Mouse (Mus musculus): ENCODE measurements around the gene Dapk1. TPM values are rescaled to one million over a fixed set of nuclear protein-coding genes. Genes with fewer than 3 reads are reported as not detected.

Dapk1 gene
- polyA plus RNA-seq, 1 experiment from 2014 or later = 19.4 TPM

DNA sequence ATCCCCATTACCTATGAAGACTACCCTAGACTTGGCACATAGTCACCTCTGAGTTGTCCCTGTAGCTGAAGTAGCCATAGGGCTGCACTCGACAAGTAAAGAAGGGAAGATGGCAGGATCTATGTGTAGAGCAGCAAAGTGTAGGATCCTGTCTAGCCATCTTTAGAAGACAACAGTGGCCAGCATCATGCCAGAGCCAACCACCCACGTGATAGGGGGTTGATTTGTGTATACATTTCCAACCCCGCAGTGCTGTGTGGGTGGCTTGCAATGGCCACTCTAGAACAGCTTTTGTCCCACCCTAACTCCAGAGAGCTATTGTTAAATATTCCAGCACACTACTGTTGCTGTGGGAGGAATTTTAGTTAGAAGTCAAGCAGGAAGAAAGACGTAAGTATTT lies 111.8 kb downstream of the Dapk1 start:
- peaks cover 18% of the 10 kb centered on the region for H3K4me1 ChIP-seq
- H3K36me3 ChIP-seq = no peaks in the 10 kb centered on the region
- H3K9me3 ChIP-seq = no peaks in the 10 kb centered on the region
- H3K4me3 ChIP-seq = no peak overlapping the region
- no peak overlapping the region for H3K27ac ChIP-seq
- H3K27me3 ChIP-seq (ENCODE audit: insufficient read depth, poor library complexity, severe bottlenecking) = no peaks in the 10 kb centered on the region
- no peak for DNase-seq (ENCODE audit: low spot score)
- 90% methylated on average over 4 of the region's 4 CpGs for WGBS

DNA sequence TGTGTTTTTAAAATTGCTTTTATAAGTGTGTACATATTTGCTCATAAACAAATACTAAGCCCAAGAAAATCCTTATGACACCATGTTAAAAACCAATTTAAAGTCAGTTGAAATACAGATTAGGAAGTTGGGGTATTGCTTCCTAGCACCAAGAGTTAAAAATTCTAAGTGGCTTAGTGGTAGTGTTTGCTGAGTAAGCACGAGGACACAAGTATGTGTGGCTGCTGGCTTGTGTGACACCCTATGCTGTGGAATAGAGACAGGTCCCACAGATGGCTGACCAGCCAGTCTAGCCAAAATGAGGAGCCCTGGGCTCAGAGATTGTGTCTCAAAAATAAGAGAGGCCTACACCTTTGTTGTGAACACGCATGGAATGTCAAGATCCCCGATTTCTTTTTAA lies 114.4 kb downstream of the Dapk1 start:
- Histone ChIP-seq H3K36me3 (peaks cover 9% of the 10 kb centered on the region), H3K4me3 (no peak overlapping the region), H3K27ac (no peak overlapping the region), H3K27me3 (ENCODE audit: insufficient read depth, poor library complexity, severe bottlenecking) (no peaks in the 10 kb centered on the region), H3K4me1 (peaks cover 15% of the 10 kb centered on the region), H3K9me3 (no peaks in the 10 kb centered on the region)
- 53% methylated on average over 3 of the region's 3 CpGs for WGBS
- no peak for DNase-seq (ENCODE audit: low spot score)

DNA sequence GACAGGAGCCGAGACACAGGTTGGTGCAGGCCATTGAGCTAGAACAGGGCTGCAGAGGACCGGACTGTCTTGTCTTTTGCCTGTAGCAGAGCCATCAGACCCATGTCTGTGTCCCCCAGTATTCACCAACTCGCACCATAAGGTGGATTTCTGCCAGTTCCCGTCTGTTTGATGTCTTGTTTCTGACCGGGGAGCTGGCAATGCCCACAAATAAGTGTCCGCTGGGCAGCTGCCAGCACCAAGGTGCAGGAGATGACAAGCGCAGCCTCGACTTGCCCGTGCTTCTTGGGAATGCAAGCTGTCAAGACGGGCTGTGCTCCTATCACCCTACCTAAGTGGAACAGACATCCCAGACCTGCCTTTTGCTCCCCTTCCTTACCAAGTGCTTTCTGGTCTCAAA lies 115.7 kb downstream of the Dapk1 start:
- no peak for DNase-seq (ENCODE audit: low spot score)
- WGBS = 76% methylated on average over 10 of the region's 10 CpGs
- Histone ChIP-seq H3K9me3 (no peaks in the 10 kb centered on the region), H3K36me3 (peaks cover 9% of the 10 kb centered on the region), H3K27ac (no peak overlapping the region), H3K4me1 (peaks cover 16% of the 10 kb centered on the region), H3K27me3 (ENCODE audit: insufficient read depth, poor library complexity, severe bottlenecking) (no peaks in the 10 kb centered on the region), H3K4me3 (no peak overlapping the region)

DNA sequence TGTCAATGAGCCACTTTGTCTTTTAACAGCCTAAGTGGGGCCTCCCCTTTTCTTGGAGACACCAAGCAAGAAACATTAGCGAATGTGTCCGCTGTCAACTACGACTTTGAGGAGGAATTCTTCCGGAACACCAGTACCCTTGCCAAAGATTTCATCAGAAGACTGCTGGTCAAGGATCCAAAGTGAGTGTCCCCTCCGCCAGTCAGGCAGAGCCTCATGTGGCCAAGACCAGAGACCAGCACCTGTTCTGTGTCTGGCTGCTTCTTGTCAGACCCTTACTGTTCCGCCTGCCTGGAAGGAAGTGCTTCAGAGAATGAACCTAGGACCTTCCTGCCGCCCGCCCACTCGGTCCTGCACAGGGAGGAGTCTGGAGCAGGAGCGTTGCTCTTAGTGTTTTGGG lies 117.8 kb downstream of the Dapk1 start:
- no peak overlapping the region for H3K4me3 ChIP-seq
- H3K9me3 ChIP-seq = no peaks in the 10 kb centered on the region
- no peak for DNase-seq (ENCODE audit: low spot score)
- H3K4me1 ChIP-seq = peaks cover 21% of the 10 kb centered on the region
- H3K27me3 ChIP-seq (ENCODE audit: insufficient read depth, poor library complexity, severe bottlenecking) = no peaks in the 10 kb centered on the region
- WGBS = 80% methylated on average over 10 of the region's 10 CpGs
- H3K27ac ChIP-seq = no peak overlapping the region
- peaks cover 13% of the 10 kb centered on the region for H3K36me3 ChIP-seq

DNA sequence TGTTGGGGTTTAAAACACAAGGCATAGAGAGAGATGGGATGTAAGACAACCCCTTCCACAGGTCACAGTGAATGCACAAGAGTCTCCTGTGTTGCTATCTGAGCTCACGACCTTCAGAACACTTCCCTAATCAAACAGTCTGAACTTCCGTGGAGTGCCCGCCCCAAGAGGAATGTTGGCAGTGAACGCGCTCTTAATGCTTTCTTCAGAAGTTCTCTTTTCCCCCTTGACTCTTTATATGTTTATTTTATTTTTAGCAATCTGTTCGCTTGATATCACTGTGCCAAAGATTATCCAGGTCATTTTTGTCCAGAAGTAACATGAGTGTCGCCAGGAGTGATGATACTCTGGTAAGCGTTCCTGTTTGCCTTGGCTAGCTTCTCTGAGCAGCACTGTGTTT lies 121.0 kb downstream of the Dapk1 start:
- 57% methylated on average over 8 of the region's 8 CpGs for WGBS
- no peak overlapping the region for H3K27ac ChIP-seq
- no peaks in the 10 kb centered on the region for H3K9me3 ChIP-seq
- 0 out of 2 replicates have a peak, but pooled peaks cover 6% of the 10 kb centered on the region for H3K4me1 ChIP-seq
- no peak for DNase-seq (ENCODE audit: low spot score)
- no peak overlapping the region for H3K4me3 ChIP-seq
- no peaks in the 10 kb centered on the region for H3K27me3 ChIP-seq (ENCODE audit: insufficient read depth, poor library complexity, severe bottlenecking)
- H3K36me3 ChIP-seq = peaks cover 25% of the 10 kb centered on the region

DNA sequence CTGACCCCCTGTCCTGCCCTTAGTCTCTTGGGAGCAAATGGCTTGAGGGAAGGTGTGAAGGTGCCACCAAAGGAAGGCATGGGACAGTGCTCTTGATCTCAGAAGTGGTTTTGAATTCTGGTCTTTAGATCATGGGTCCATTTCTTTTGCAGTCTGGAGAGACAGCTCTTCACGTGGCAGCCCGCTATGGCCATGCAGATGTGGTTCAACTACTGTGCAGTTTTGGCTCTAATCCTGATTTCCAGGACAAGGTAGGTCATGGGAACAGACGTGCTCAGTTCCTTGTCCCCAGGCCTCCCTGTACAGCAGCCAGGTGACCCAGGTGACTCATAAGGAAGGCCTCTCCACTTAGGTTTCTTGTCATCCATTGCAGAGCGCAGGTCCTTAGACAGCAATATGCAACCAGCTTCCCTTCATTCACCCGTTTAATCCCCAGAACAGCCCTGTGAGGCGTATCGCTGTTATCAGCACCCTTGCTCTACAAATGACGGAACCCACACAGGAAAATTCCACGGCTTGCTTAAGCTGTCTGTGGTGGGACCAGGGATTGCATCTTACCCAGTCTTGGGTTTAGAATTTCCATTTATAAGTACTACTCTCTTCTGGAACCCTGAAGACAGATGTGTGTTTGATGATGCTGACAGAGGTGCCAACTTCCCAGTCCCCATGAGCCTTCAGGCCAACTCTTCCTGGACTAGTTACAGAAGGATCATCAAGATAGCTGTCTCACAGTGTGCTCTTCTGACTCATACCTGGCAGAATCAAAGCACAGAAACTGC lies 126.7 kb downstream of the Dapk1 start:
- Histone ChIP-seq H3K9me3 (no peaks in the 10 kb centered on the region), H3K4me3 (no peak overlapping the region), H3K4me1 (peaks cover 8% of the 10 kb centered on the region; the same call in 1 of the 2 replicates), H3K27me3 (ENCODE audit: insufficient read depth, poor library complexity, severe bottlenecking) (no peaks in the 10 kb centered on the region), H3K27ac (peak overlapping the region; percentile 22; the same call in 1 of the 2 replicates), H3K36me3 (peaks cover 27% of the 10 kb centered on the region)
- 83% methylated on average over 9 of the region's 9 CpGs for WGBS
- no peak for DNase-seq (ENCODE audit: low spot score)

DNA sequence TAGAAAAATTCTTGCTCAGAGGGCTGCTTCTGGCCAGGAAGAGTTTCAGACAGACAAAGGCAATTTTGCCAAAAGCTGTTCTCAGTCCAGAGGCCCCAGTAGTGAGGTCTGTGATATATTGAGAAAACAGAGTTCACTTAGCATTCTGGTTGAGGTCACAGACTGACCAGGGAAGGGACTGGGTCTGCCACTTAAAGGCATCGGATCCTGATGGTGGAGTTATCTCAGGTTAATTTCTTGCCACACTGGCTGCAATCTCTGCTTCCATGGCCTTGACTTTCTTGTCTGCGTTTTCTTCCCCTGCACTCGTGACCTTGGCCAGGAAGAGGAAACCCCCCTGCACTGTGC lies 127.3 kb downstream of the Dapk1 start:
- Histone ChIP-seq H3K9me3 (no peaks in the 10 kb centered on the region), H3K27ac (peak overlapping the region; percentile 22; the same call in 1 of the 2 replicates), H3K36me3 (peaks cover 23% of the 10 kb centered on the region), H3K4me1 (peaks cover 11% of the 10 kb centered on the region), H3K4me3 (no peak overlapping the region), H3K27me3 (ENCODE audit: insufficient read depth, poor library complexity, severe bottlenecking) (no peaks in the 10 kb centered on the region)
- no peak for DNase-seq (ENCODE audit: low spot score)
- WGBS = 68% methylated on average over 3 of the region's 3 CpGs

DNA sequence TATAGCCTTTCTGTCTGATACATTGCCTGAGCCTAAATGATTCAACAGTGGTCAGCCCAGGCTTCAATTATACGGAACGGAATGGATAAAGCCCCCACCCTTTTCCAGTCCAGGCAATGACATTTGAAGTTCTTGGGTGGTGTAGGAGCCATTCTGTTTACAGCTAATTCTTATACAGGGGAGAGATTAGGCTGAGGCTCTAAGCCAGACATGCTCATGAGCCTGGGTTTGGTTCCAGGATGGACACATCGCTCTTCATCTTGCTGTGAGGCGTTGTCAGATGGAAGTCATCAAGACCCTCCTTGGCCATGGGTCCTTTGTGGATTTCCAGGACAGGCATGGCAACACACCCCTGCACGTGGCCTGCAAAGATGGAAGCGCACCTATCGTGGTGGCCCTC lies 128.8 kb downstream of the Dapk1 start:
- no peak overlapping the region for H3K27ac ChIP-seq
- no peaks in the 10 kb centered on the region for H3K27me3 ChIP-seq (ENCODE audit: insufficient read depth, poor library complexity, severe bottlenecking)
- DNase-seq (ENCODE audit: low spot score) = no peak
- H3K36me3 ChIP-seq = peaks cover 16% of the 10 kb centered on the region
- H3K9me3 ChIP-seq = no peaks in the 10 kb centered on the region
- H3K4me3 ChIP-seq = no peak overlapping the region
- H3K4me1 ChIP-seq = peaks cover 14% of the 10 kb centered on the region
- 89% methylated on average over 7 of the region's 7 CpGs for WGBS

DNA sequence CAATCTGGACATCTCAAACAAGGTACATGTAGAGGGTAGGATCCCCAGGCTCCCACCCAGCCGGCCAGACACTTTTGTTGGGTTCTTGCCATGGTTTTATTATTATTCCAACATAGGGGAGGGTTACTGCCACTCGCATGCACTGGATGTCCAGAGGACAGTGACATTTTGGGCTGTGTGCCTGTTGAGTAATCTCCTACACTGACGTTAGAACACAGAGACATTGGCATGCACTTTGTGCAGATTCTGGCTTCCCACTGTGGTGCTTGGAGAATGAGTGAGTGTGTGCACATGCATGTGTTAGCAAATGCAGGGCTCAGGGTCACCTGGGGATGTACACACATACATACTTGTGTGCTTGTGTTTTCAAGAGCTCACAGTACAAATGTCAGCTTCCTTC lies 129.3 kb downstream of the Dapk1 start:
- no peak overlapping the region for H3K27ac ChIP-seq
- H3K27me3 ChIP-seq (ENCODE audit: insufficient read depth, poor library complexity, severe bottlenecking) = no peaks in the 10 kb centered on the region
- no peak for DNase-seq (ENCODE audit: low spot score)
- H3K4me1 ChIP-seq = peaks cover 14% of the 10 kb centered on the region
- H3K9me3 ChIP-seq = no peaks in the 10 kb centered on the region
- H3K4me3 ChIP-seq = no peak overlapping the region
- 85% methylated on average over 3 of the region's 3 CpGs for WGBS
- peaks cover 16% of the 10 kb centered on the region for H3K36me3 ChIP-seq

DNA sequence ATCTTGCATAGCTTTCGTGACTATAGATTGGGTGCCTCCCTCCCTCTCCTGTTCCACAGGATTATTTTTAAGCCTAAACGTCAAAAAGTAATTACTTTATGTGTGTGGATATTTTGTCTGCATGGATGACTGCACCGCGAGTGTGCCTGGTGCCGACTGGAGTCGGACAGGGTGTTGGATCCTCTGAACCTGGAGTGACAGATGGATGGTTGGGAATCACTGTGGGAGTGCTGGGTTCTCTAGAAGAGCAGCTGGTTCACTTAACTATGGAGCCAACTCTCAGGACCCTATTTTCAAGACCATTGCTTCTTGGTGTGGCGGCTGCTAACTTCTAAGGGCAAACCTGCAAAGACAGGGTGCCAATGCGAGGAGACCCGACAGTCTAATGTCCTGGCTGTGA lies 133.6 kb downstream of the Dapk1 start:
- WGBS = 87% methylated on average over 9 of the region's 9 CpGs
- H3K4me3 ChIP-seq = no peak overlapping the region
- H3K27ac ChIP-seq = no peak overlapping the region
- H3K4me1 ChIP-seq = peaks cover 15% of the 10 kb centered on the region
- DNase-seq (ENCODE audit: low spot score) = no peak
- no peaks in the 10 kb centered on the region for H3K9me3 ChIP-seq
- peaks cover 14% of the 10 kb centered on the region for H3K36me3 ChIP-seq
- H3K27me3 ChIP-seq (ENCODE audit: insufficient read depth, poor library complexity, severe bottlenecking) = no peaks in the 10 kb centered on the region

DNA sequence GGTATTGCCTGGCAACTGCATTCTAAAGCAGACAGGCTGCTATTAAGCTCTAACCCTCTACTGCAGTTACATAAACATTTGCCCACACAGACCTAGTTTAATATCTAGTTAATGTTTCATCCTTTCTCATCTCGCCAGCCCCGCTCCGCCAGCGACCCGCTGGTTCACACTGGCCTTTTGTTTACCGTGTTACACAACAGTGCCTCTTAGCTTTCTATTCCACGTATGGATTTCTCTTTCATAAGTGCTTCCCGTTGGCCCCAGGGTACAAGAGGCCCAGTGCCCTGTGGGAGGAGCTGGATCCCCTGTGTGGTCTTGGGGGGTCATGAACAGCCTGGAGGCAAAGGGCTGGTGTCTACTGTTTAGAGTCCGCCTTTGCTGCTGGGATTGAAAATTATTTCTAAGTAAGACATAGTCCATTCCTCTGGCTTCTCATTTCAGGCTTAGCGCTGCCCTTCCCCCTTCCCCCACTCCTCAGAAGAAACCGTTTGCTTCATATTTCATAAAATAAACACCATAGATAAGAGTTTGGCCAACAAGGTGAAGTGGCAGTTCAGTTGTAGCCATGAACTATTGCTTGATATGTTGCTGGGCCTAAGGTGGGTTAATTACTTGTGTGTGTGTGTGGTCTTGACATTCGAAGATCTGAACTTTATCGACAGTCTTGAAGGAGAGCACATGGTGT lies 134.8 kb downstream of the Dapk1 start:
- Histone ChIP-seq H3K4me1 (peaks cover 15% of the 10 kb centered on the region), H3K9me3 (no peaks in the 10 kb centered on the region), H3K36me3 (peaks cover 19% of the 10 kb centered on the region), H3K27ac (no peak overlapping the region), H3K27me3 (ENCODE audit: insufficient read depth, poor library complexity, severe bottlenecking) (no peaks in the 10 kb centered on the region), H3K4me3 (no peak overlapping the region)
- 89% methylated on average over 13 of the region's 13 CpGs for WGBS
- no peak for DNase-seq (ENCODE audit: low spot score)

DNA sequence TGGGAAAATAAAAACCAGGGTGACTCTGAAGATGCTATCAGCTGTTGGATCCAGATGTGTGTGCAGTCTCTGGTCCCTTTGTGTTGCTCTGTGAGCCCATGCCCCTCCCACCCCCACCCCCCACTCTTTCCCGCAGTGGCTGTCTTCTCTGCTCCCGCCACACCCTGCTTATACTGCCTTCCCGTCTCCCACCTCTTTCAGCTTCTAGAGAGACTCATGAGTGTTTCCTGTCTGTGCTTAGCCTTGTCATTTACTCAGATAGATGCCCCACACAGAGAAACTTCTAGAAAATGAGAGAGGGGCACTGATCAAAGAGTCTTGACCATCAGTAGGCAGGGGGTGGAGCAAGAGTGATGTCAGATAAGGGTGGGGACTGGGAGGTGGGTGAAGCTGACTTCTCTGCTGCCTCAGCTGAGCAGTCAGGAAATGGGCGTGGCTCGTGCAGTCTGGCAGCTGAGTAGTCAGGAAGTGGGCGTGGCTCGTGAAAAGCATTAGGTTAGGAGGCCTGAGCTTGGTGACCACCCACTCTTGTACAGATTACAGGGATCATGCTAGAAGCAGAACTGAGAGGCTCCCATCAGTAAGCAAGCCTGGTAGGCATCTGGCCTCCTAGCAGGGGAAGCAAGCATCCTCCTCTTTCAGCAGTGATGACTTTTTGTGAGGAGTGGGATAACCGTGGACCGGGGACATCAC lies 136.0 kb downstream of the Dapk1 start:
- H3K4me1 ChIP-seq = peaks cover 15% of the 10 kb centered on the region
- no peaks in the 10 kb centered on the region for H3K27me3 ChIP-seq (ENCODE audit: insufficient read depth, poor library complexity, severe bottlenecking)
- peak overlapping the region; percentile 79 for H3K27ac ChIP-seq
- WGBS = 10% methylated on average over 9 of the region's 9 CpGs
- DNase-seq (ENCODE audit: low spot score) = peak; percentile 96
- no peaks in the 10 kb centered on the region for H3K9me3 ChIP-seq
- H3K4me3 ChIP-seq = peak overlapping the region; percentile 35
- H3K36me3 ChIP-seq = peaks cover 16% of the 10 kb centered on the region

DNA sequence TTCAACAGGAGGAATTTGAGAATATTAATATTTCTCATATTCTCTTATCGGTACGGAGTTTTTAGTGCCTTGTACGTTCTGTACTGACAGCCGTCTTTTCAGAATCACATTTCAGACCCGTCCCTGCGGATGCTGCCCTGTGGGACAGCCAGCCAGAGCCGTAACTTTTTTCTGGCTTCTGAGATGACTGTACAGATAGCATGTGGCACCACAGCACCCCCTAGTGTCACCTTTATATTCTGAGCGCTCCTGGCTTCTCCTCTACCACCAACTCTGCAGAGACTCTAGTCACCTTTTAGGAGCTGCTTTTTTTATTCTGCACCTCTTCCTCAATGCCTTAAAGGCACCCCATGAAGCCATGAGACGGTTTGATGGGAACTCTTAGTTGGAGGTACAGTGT lies 136.7 kb downstream of the Dapk1 start:
- WGBS = 17% methylated on average over 9 of the region's 9 CpGs

More for the DNA sequence above, 136.7 kb downstream of the Dapk1 start:
- H3K27ac ChIP-seq = peak overlapping the region; percentile 79
- no peaks in the 10 kb centered on the region for H3K27me3 ChIP-seq (ENCODE audit: insufficient read depth, poor library complexity, severe bottlenecking)
- no peaks in the 10 kb centered on the region for H3K9me3 ChIP-seq
- peaks cover 15% of the 10 kb centered on the region for H3K4me1 ChIP-seq
- peaks cover 15% of the 10 kb centered on the region for H3K36me3 ChIP-seq
- H3K4me3 ChIP-seq = peak overlapping the region; percentile 35
- DNase-seq (ENCODE audit: low spot score) = peak; percentile 90

Measured in heart, embryonic 10.5 days (tissue).